Mouse (Mus musculus): ENCODE data around the gene Sytl4. TPM values are rescaled to one million over a fixed set of nuclear protein-coding genes. Genes with fewer than 3 reads are reported as not detected.

Gene Sytl4
- 21.8 and 42.2 TPM in 2 replicates for polyA plus RNA-seq (2015; fragmentation: Nextera tagmentation; extraction: Ambion mirVana)

GRCm38 (mm10) chrX:133981231-133982002 lies at the start of gene Sytl4:
Sytl4 (minus strand) TSS chrX:133981812.

GRCm38 (mm10) chrX:133908261-133908660 lies 73.4 kb downstream of the Sytl4 start, which contains the start of gene Srpx2:
Srpx2 (plus strand) TSS chrX:133908426.

GRCm38 (mm10) chrX:133898014-133898542 lies 83.5 kb downstream of the Sytl4 start, which contains the start of gene Tspan6:
Tspan6 (minus strand) TSS chrX:133898429.

Other genes starting within 250 kb of the Sytl4 start
- 2.4 and 7.1 TPM in 2 replicates for gene Tnmd, start 130.8 kb downstream of the Sytl4 start, polyA plus RNA-seq (2015; fragmentation: Nextera tagmentation; extraction: Ambion mirVana)
- 192 and 348 TPM in 2 replicates for gene Tspan6, start 83.4 kb downstream of the Sytl4 start, polyA plus RNA-seq (2015; fragmentation: Nextera tagmentation; extraction: Ambion mirVana)
- 4.3 and 9.6 TPM in 2 replicates for gene Srpx2, start 73.4 kb downstream of the Sytl4 start, polyA plus RNA-seq (2015; fragmentation: Nextera tagmentation; extraction: Ambion mirVana)
- 16.1 and 16.9 TPM in 2 replicates for gene Cstf2, start 77.4 kb upstream of the Sytl4 start, polyA plus RNA-seq (2015; fragmentation: Nextera tagmentation; extraction: Ambion mirVana)
- 0.25 and 0.40 TPM in 2 replicates for gene Xkrx, start 180.3 kb upstream of the Sytl4 start, polyA plus RNA-seq (2015; fragmentation: Nextera tagmentation; extraction: Ambion mirVana)
- gene Arl13a, start 205.7 kb upstream of the Sytl4 start, polyA plus RNA-seq (2015; fragmentation: Nextera tagmentation; extraction: Ambion mirVana) = not detected in 2 replicates
- gene Nox1, start 240.1 kb upstream of the Sytl4 start, polyA plus RNA-seq (2015; fragmentation: Nextera tagmentation; extraction: Ambion mirVana) = 0.19 TPM in 1 of 2 replicates, not detected in the other

Data from adrenal gland, postnatal 0 days (tissue).